Mouse (Mus musculus): ENCODE data around the gene Gm20715. TPM values are rescaled to one million over a fixed set of nuclear protein-coding genes. Genes with fewer than 3 reads are reported as not detected.

Gene Gm20715
- total and polyA plus RNA-seq, 3 experiments: not detected

DNA sequence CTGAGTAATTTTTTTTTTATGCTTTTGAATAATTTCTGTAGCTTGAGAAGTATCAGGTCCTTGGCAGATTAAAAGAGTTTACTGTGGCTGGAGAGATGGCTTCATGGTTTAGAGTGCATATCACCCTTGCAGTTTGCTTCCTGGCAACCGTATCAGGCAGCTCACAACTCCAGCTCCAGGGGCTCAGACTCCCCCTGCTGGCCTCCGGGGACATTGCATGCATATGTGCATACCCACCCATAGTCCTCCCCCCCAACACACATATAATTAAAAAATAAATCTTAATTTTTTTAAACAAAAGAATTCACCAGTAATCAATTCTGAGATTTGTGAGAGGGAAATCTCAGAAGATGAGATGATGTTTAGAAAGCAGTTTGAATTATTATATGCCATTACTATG lies 20.3 kb downstream of the Gm20715 start:
- H3K79me2 ChIP-seq (replicated peaks; ENCODE audit: control insufficient read depth, insufficient read depth, low read length): no peaks in the 10 kb centered on the region
- H3K4me3 ChIP-seq: no peak overlapping the region
- no peak overlapping the region for H3K9ac ChIP-seq (ENCODE audit: low read depth, low read length)
- no peaks in the 10 kb centered on the region for H3K27me3 ChIP-seq (ENCODE audit: control insufficient read depth, insufficient read depth, low read length)
- H3K27ac ChIP-seq: no peak overlapping the region
- no peaks in the 10 kb centered on the region for H3K36me3 ChIP-seq (ENCODE audit: control insufficient read depth, insufficient read depth, low read length)
- no peaks in the 10 kb centered on the region for H3K4me1 ChIP-seq (ENCODE audit: control insufficient read depth, insufficient read depth, low read length)
- DNase-seq: peak in 1 of 2 experiments; percentile 35
- intact Hi-C loops (cut with DNase I): loop anchor here (1.0 to 10.0 kb wide), 3 partner anchors 71 to 487 kb away; partner anchors contain the start of gene Zim1
- 15% methylated on average over 2 of the region's 2 CpGs for WGBS
- TF ChIP-seq CTCF (IDR thresholded peaks at IDR 0.05) (peak; percentile 73), EP300 (IDR thresholded peaks at IDR 0.05; ENCODE audit: insufficient read depth, low read depth, low read length) (no peak), POLR2A (IDR thresholded peaks at IDR 0.05; ENCODE audit: insufficient read depth, low read depth, low read length) (no peak)

DNA sequence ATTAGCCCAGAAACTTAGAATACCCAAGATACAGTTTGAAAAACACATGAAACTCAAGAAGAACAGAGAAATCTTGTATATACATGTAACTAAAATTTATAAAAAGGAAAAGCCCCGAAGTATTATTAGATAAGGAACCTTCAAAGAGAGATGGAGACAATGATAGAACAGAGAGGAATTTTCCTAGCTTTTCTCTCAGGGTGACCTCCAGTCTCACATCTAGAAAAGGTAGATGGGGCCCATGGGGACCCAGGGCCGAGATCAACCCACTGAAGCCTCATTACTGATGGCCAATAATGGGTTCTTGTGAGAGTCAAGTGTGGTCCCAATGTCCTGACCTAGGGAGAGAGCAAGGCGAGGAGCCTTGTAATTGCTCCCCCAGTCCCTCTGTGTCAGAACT lies 28.3 kb downstream of the Gm20715 start, which contains the start of gene Olfr1344:
Olfr1344 (plus strand) TSS at position 301 of the 400 bp plus-strand sequence.
- H3K4me1 ChIP-seq (ENCODE audit: control insufficient read depth, insufficient read depth, low read length): no peaks in the 10 kb centered on the region
- H3K27ac ChIP-seq: no peak within 1 kb of the TSS
- no peak within 1 kb of the TSS for H3K9ac ChIP-seq (ENCODE audit: low read depth, low read length)
- 52% methylated on average over 3 of the region's 3 CpGs for WGBS
- no peaks in the 10 kb centered on the region for H3K79me2 ChIP-seq (replicated peaks; ENCODE audit: control insufficient read depth, insufficient read depth, low read length)
- DNase-seq: no peak
- no peak for TF ChIP-seq CTCF (IDR thresholded peaks at IDR 0.05)
- no peak for TF ChIP-seq EP300 (IDR thresholded peaks at IDR 0.05; ENCODE audit: insufficient read depth, low read depth, low read length)
- no peak for TF ChIP-seq POLR2A (IDR thresholded peaks at IDR 0.05; ENCODE audit: insufficient read depth, low read depth, low read length)
- no peak within 1 kb of the TSS for H3K4me3 ChIP-seq
- no peaks in the 10 kb centered on the region for H3K27me3 ChIP-seq (ENCODE audit: control insufficient read depth, insufficient read depth, low read length)
- H3K36me3 ChIP-seq (ENCODE audit: control insufficient read depth, insufficient read depth, low read length): no peaks in the 10 kb centered on the region
- intact Hi-C loops (cut with DNase I): loop anchor here (10.0 kb wide), 1 partner anchor 256 kb away; the partner anchor contains the start of gene Zim1

DNA sequence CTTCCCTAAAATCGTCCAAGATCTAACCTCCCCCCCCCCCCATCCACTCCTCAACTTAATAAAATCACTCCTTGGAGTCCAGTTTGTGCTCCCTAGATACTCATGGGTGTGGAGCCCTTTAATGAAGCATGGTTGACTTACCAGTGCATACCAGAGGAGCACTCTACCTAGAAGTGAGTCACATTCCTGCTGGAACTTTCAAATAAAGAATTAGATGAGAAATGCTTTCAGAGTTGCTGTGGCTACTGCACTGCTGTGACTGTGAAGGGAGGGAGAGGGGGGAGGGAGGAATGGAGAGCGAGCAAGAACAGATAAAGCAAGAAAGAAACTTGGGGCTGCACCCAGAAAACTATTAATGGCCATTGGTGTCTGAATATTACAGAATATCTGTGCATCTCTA lies 31.1 kb downstream of the Gm20715 start:
- Histone ChIP-seq H3K4me1 (ENCODE audit: control insufficient read depth, insufficient read depth, low read length) (no peaks in the 10 kb centered on the region), H3K4me3 (no peak overlapping the region), H3K79me2 (replicated peaks; ENCODE audit: control insufficient read depth, insufficient read depth, low read length) (no peaks in the 10 kb centered on the region), H3K27ac (no peak overlapping the region), H3K36me3 (ENCODE audit: control insufficient read depth, insufficient read depth, low read length) (no peaks in the 10 kb centered on the region), H3K9ac (ENCODE audit: low read depth, low read length) (no peak overlapping the region), H3K27me3 (ENCODE audit: control insufficient read depth, insufficient read depth, low read length) (no peaks in the 10 kb centered on the region)
- intact Hi-C loops (cut with DNase I): no loop called here
- TF ChIP-seq EP300 (IDR thresholded peaks at IDR 0.05; ENCODE audit: insufficient read depth, low read depth, low read length) (no peak), POLR2A (IDR thresholded peaks at IDR 0.05; ENCODE audit: insufficient read depth, low read depth, low read length) (no peak), CTCF (IDR thresholded peaks at IDR 0.05) (no peak)
- DNase-seq: no peak
- 32% methylated on average over 2 of the region's 2 CpGs for WGBS

DNA sequence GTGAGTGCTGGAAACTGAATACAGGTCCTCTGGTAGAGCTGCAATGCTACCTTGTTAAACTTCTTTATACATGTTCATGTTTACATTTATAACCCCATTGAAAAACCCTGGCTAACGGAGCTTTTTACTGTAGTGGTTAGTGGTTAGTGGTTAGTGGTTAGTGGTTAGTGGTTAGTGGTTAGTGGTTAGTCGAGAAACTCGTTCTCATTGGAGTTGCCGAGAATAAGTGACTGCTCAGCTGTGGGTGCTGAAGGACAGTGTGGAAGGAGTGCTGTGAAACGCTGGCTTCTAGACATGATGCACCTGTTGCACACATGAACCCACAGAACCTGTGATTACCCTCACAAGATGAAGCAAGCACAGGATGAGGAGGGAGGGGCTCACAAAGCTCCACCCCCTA lies 37.7 kb downstream of the Gm20715 start:
- intact Hi-C loops (cut with DNase I): no loop called here
- WGBS: 72% methylated on average over 5 of the region's 5 CpGs

DNA sequence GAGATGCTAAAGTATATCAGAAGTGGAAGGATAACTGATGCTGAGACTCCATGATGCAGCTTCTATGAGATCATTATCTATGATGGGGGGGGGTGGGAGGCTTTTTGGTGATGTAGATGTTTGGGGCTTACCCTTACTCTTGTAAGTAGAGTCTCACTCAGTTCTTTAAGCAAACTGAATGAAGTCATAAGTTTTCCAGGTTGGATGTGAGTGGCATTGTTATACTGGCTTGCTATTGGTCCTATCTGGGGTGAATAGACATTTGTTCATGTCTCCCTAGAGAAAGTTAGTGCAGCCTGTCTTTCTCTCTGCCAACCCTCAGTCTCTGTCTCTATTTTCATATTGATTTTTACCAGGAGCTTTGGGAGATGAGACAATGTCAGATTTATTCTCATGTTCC lies 45.8 kb downstream of the Gm20715 start, which contains the start of gene Olfr1336:
Olfr1336 (plus strand) TSS at position 301 of the 400 bp plus-strand sequence.
- Histone ChIP-seq H3K4me3 (no peak within 1 kb of the TSS), H3K79me2 (replicated peaks; ENCODE audit: control insufficient read depth, insufficient read depth, low read length) (no peaks in the 10 kb centered on the region), H3K27ac (no peak within 1 kb of the TSS), H3K4me1 (ENCODE audit: control insufficient read depth, insufficient read depth, low read length) (no peaks in the 10 kb centered on the region), H3K36me3 (ENCODE audit: control insufficient read depth, insufficient read depth, low read length) (no peaks in the 10 kb centered on the region), H3K9ac (ENCODE audit: low read depth, low read length) (no peak within 1 kb of the TSS), H3K27me3 (ENCODE audit: control insufficient read depth, insufficient read depth, low read length) (no peaks in the 10 kb centered on the region)
- TF ChIP-seq EP300 (IDR thresholded peaks at IDR 0.05; ENCODE audit: insufficient read depth, low read depth, low read length): no peak
- no peak for TF ChIP-seq CTCF (IDR thresholded peaks at IDR 0.05)
- TF ChIP-seq POLR2A (IDR thresholded peaks at IDR 0.05; ENCODE audit: insufficient read depth, low read depth, low read length): no peak
- no peak for DNase-seq
- intact Hi-C loops (cut with DNase I): no loop called here

More for the DNA sequence above, 37.7 kb downstream of the Gm20715 start:
- Histone ChIP-seq H3K36me3 (ENCODE audit: control insufficient read depth, insufficient read depth, low read length) (no peaks in the 10 kb centered on the region), H3K27ac (no peak overlapping the region), H3K4me3 (no peak overlapping the region), H3K79me2 (replicated peaks; ENCODE audit: control insufficient read depth, insufficient read depth, low read length) (no peaks in the 10 kb centered on the region), H3K4me1 (ENCODE audit: control insufficient read depth, insufficient read depth, low read length) (no peaks in the 10 kb centered on the region), H3K27me3 (ENCODE audit: control insufficient read depth, insufficient read depth, low read length) (no peaks in the 10 kb centered on the region), H3K9ac (ENCODE audit: low read depth, low read length) (no peak overlapping the region)
- TF ChIP-seq CTCF (IDR thresholded peaks at IDR 0.05) (no peak), EP300 (IDR thresholded peaks at IDR 0.05; ENCODE audit: insufficient read depth, low read depth, low read length) (no peak), POLR2A (IDR thresholded peaks at IDR 0.05; ENCODE audit: insufficient read depth, low read depth, low read length) (no peak)
- no peak for DNase-seq

DNA sequence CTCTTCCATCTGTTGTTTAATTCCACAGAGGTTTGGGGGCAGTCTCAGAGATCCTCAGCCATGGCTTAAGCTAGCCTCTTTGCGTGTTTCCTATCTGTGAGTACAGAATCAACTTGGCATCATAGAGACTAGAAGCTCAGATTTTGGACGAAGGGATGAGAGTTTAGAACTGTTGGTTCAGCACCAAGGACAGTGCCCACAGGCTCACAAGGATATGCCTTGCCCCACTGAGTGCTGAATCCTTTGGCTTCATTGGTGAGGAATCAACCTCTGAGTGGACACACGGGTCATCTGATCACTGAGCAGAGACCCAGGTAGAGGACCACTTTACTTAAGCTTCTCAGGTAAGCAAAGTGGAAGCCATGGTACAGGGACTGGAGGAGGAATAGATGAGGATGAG lies 46.3 kb downstream of the Gm20715 start:
- Histone ChIP-seq H3K27ac (no peak overlapping the region), H3K36me3 (ENCODE audit: control insufficient read depth, insufficient read depth, low read length) (no peaks in the 10 kb centered on the region), H3K9ac (ENCODE audit: low read depth, low read length) (no peak overlapping the region), H3K79me2 (replicated peaks; ENCODE audit: control insufficient read depth, insufficient read depth, low read length) (no peaks in the 10 kb centered on the region), H3K27me3 (ENCODE audit: control insufficient read depth, insufficient read depth, low read length) (no peaks in the 10 kb centered on the region), H3K4me3 (no peak overlapping the region), H3K4me1 (ENCODE audit: control insufficient read depth, insufficient read depth, low read length) (no peaks in the 10 kb centered on the region)
- no peak for DNase-seq
- 33% methylated on average over 3 of the region's 3 CpGs for WGBS
- TF ChIP-seq POLR2A (IDR thresholded peaks at IDR 0.05; ENCODE audit: insufficient read depth, low read depth, low read length) (no peak), CTCF (IDR thresholded peaks at IDR 0.05) (no peak), EP300 (IDR thresholded peaks at IDR 0.05; ENCODE audit: insufficient read depth, low read depth, low read length) (no peak)
- intact Hi-C loops (cut with DNase I): no loop called here

Measured in heart, adult 2 months (tissue).